Mouse (Mus musculus) mouse embryonic stem cell (cell line): Measurements from ENCODE around the gene Gper1.

Source experiments
- in situ Hi-C, 2 experiments: fragments of 300-500 bp; cut with MboI; formaldehyde crosslinking; loops; 1 replicate in 1 of 2; 3 replicates in 1 of 2; pipeline ENCODE4 v1.14.3; 2019 to 2020; ENCODE audit warnings: low sequenced_read_pairs in 2 of 2, low pct_unique_long_range_greater_than_20kb in 1 of 2, mixed read lengths in 1 of 2; ENCODE audit not compliant: unreplicated experiment in 1 of 2

Gene Gper1

GRCm38 (mm10) chr5:139466373-139466772 lies 43.4 kb downstream of the Gper1 start:
- in situ Hi-C loops = no loop called here

DNA sequence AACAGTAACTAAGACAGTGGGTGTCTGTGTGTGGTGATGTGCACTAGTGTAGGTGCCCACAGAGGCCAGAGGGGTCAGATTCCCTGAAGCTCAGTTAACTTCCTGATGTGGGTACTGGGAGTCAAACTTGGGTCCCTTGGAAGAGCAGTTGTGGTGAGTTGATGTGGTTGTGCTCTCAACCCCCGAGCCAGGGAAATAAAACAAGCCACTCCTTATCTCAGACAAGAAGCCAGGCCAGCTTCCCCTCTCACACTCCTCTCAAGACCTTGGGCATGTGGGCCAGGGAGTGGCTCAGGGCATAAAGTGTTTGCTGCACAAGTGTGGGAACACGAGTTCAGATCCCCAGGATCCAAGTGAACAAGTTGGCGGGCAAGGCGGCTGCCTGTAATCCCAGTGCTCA lies 43.9 kb downstream of the Gper1 start:
- in situ Hi-C loops = no loop called here

DNA sequence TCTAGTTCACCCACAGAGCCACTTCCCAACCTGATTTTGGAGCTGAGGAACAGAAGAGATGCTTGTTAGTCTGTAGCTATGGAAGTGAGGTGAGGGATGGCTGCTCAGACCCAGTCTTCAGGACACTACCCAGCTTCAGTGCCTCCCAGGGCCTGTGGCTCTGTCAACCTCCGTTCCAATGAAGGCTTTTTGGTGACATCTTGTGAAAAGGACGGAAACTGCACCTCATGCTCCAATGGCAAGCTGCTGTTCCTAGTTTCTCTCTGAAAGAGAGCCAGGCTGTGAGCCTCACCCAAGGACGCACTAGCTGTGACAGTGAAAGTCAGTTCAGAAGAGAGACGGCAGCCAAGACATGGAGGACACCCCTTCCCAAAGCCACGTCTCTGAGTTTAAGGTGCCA lies 45.0 kb downstream of the Gper1 start:
- in situ Hi-C loops = no loop called here

DNA sequence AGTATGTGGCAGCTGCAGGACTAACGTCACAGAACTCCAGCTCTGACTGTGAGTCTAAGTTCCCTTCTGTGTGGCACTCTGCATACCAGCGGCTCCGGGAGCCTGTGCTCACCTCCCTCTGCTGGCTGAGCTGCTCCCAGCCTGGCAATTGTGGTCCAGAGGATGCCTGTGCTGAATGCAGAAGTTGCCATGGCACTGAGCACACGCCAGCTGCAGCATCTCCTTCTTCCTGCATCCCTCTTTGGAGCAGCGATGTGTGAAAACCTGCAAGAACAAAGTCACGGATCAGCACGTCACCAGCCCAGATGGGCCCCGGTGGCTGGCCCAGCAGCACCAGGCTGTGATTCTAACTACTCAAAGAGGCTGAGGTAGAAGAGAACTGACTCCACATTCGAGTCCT lies 51.8 kb downstream of the Gper1 start:
- in situ Hi-C loops = no loop called here
